Mouse (Mus musculus) CH12.LX (cell line): ENCODE data around the gene Atrip.

Source experiments
- CTCF ChIP-seq, 2 experiments: IDR thresholded peaks in 1 of 2; conservative IDR thresholded peaks in 1 of 2; 2 replicates each; pipeline ENCODE4 v1.5.1; 2011 to 2012; ENCODE audit warnings: low read depth in 2 of 2, low read length in 2 of 2, improper control_type of control experiment in 1 of 2, inconsistent platforms in 1 of 2, mild to moderate bottlenecking in 1 of 2, moderate library complexity in 1 of 2
- ELF1 ChIP-seq: IDR thresholded peaks from 2 replicates; pipeline ENCODE4 v1.6.1; 2014; ENCODE audit warnings: low read depth, mild to moderate bottlenecking, inconsistent platforms, low read length, improper control_type of control experiment
- EP300 ChIP-seq: IDR thresholded peaks from 2 replicates; pipeline ENCODE4 v1.6.1; 2011; ENCODE audit warnings: low read length, improper control_type of control experiment
- GABPA ChIP-seq: IDR thresholded peaks from 2 replicates; pipeline ENCODE4 v1.6.1; 2012; ENCODE audit warnings: low read depth, low read length, improper control_type of control experiment, inconsistent platforms; ENCODE audit not compliant: insufficient replicate concordance
- MAX ChIP-seq: IDR thresholded peaks from 2 replicates; pipeline ENCODE4 v1.6.1; 2011; ENCODE audit warnings: low read length, improper control_type of control experiment
- POLR2A ChIP-seq: IDR thresholded peaks from 2 replicates; pipeline ENCODE4 v1.6.1; 2011; ENCODE audit warnings: low read depth, mild to moderate bottlenecking, improper control_type of control experiment, low read length
- TCF12 ChIP-seq: IDR thresholded peaks from 2 replicates; pipeline ENCODE4 v1.6.1; 2014; ENCODE audit warnings: low read depth, mild to moderate bottlenecking, inconsistent platforms, low read length, improper control_type of control experiment
- UBTF ChIP-seq: IDR thresholded peaks from 2 replicates; pipeline ENCODE4 v1.6.1; 2012; ENCODE audit warnings: low read depth, mild to moderate bottlenecking, inconsistent platforms, low read length, improper control_type of control experiment, moderate library complexity
- ZNF384 ChIP-seq: IDR thresholded peaks from 2 replicates; pipeline ENCODE4 v1.6.1; 2012; ENCODE audit warnings: low read depth, low read length, improper control_type of control experiment, inconsistent platforms

GRCm38 (mm10) chr9:109119571-109119970 is 45.6 kb upstream of the Atrip start:
- no peak for TF ChIP-seq EP300
- no peak for TF ChIP-seq CTCF (conservative IDR thresholded peaks at IDR 0.05 in 1 of 2, IDR thresholded peaks at IDR 0.05 in 1 of 2; ENCODE audit: low read depth in 2 of 2, low read length in 2 of 2)
- no peak for TF ChIP-seq MAX
- TF ChIP-seq UBTF, result no peak
- TF ChIP-seq ZNF384, result no peak
- TF ChIP-seq POLR2A, result no peak
- no peak for TF ChIP-seq ELF1
- TF ChIP-seq GABPA, result no peak
- TF ChIP-seq TCF12, result no peak
